Mouse (Mus musculus) MEL (cell line): ENCODE data around the gene Mcm6. TPM values are rescaled to one million over a fixed set of nuclear protein-coding genes. Genes with fewer than 3 reads are reported as not detected.

Experiments
- DNase-seq: peaks from one replicate; pipeline ENCODE4 v3.0.0; 2011; ENCODE audit warnings: low read depth, low spot score
- H3K27ac ChIP-seq: 2 replicates; pipeline ENCODE4 v1.5.1; 2012; ENCODE audit warnings: low read depth, mild to moderate bottlenecking, control low read depth, low read length, moderate library complexity; ENCODE audit not compliant: control insufficient read depth
- H3K27me3 ChIP-seq, 2 experiments: fragments of 150-350 bp in 1 of 2; sonication (generic) in 1 of 2; 2 replicates each; pipeline ENCODE4 v1.6.1; 2012; ENCODE audit warnings: low read length in 2 of 2, mild to moderate bottlenecking in 2 of 2, improper control_type of control experiment in 1 of 2, moderate library complexity in 1 of 2; ENCODE audit not compliant: insufficient read depth in 2 of 2, control insufficient read depth in 1 of 2
- H3K36me3 ChIP-seq, 2 experiments: 2 replicates each; pipeline ENCODE4 v1.6.1; 2012 to 2014; ENCODE audit warnings: low read length in 2 of 2, improper control_type of control experiment in 1 of 2, inconsistent platforms in 1 of 2, mild to moderate bottlenecking in 1 of 2; ENCODE audit not compliant: insufficient read depth in 2 of 2, control insufficient read depth in 1 of 2
- H3K4me1 ChIP-seq, 2 experiments: fragments of 150-350 bp in 1 of 2; sonication (generic) in 1 of 2; 2 replicates each; pipeline ENCODE4 v1.6.1; 2012; ENCODE audit warnings: low read length in 2 of 2, improper control_type of control experiment in 1 of 2, mild to moderate bottlenecking in 1 of 2; ENCODE audit not compliant: insufficient read depth in 2 of 2, control insufficient read depth in 1 of 2
- H3K4me3 ChIP-seq, 2 experiments: fragments of 150-350 bp in 1 of 2; sonication (generic) in 1 of 2; 2 replicates each; pipeline ENCODE4 v1.5.1; 2012; ENCODE audit warnings: low read depth in 2 of 2, low read length in 2 of 2, mild to moderate bottlenecking in 2 of 2, moderate library complexity in 2 of 2, control low read depth in 1 of 2, improper control_type of control experiment in 1 of 2; ENCODE audit not compliant: control insufficient read depth in 1 of 2, insufficient read depth in 1 of 2
- H3K79me2 ChIP-seq: 2 replicates; pipeline ENCODE4 v1.6.1; 2012; ENCODE audit warnings: mild to moderate bottlenecking, low read length, moderate library complexity; ENCODE audit not compliant: control insufficient read depth, poor library complexity, insufficient read depth
- H3K9ac ChIP-seq: 2 replicates; pipeline ENCODE4 v1.6.1; 2012; ENCODE audit warnings: low read depth, mild to moderate bottlenecking, control low read depth, low read length, moderate library complexity; ENCODE audit not compliant: control insufficient read depth, poor library complexity, severe bottlenecking
- H3K9me3 ChIP-seq: fragments of 150-350 bp; sonication (generic); replicated peaks from 2 replicates; pipeline ENCODE4 v1.6.1; 2012; ENCODE audit warnings: mild to moderate bottlenecking, low read length, improper control_type of control experiment, moderate library complexity; ENCODE audit not compliant: insufficient read depth
- BHLHE40 ChIP-seq: IDR thresholded peaks from 2 replicates; pipeline ENCODE4 v1.6.1; 2012; ENCODE audit warnings: low read depth, mild to moderate bottlenecking, inconsistent platforms, low read length, improper control_type of control experiment, borderline replicate concordance
- CHD1 ChIP-seq: IDR thresholded peaks from 2 replicates; pipeline ENCODE4 v1.6.1; 2012; ENCODE audit warnings: low read depth, mild to moderate bottlenecking, inconsistent platforms, low read length, improper control_type of control experiment
- CHD2 ChIP-seq: IDR thresholded peaks from 2 replicates; pipeline ENCODE4 v1.6.1; 2011; ENCODE audit warnings: low read length, improper control_type of control experiment
- CTCF ChIP-seq, 3 experiments: IDR thresholded peaks in 2 of 3; conservative IDR thresholded peaks in 1 of 3; 2 replicates each; pipeline ENCODE4 v1.5.1; 2011 to 2012; ENCODE audit warnings: low read length in 3 of 3, low read depth in 2 of 3, mild to moderate bottlenecking in 2 of 3, improper control_type of control experiment in 1 of 3, inconsistent platforms in 1 of 3, mixed read lengths in 1 of 3, moderate library complexity in 1 of 3; ENCODE audit not compliant: control insufficient read depth in 1 of 3, insufficient read depth in 1 of 3, poor library complexity in 1 of 3, severe bottlenecking in 1 of 3
- GATA1 ChIP-seq: IDR thresholded peaks from 2 replicates; pipeline ENCODE4 v1.6.1; 2011; ENCODE audit warnings: low read depth, low read length, improper control_type of control experiment
- KAT2A ChIP-seq: conservative IDR thresholded peaks from 2 replicates; pipeline ENCODE4 v1.6.1; 2012; ENCODE audit warnings: low read depth, low read length, improper control_type of control experiment, inconsistent platforms
- MAZ ChIP-seq: IDR thresholded peaks from 2 replicates; pipeline ENCODE4 v1.6.1; 2012; ENCODE audit warnings: low read depth, mild to moderate bottlenecking, inconsistent platforms, low read length, improper control_type of control experiment
- MEF2A ChIP-seq: IDR thresholded peaks from 2 replicates; pipeline ENCODE4 v1.6.1; 2014; ENCODE audit warnings: low read depth, mild to moderate bottlenecking, inconsistent platforms, low read length, improper control_type of control experiment; ENCODE audit not compliant: poor library complexity, insufficient replicate concordance, severe bottlenecking; ENCODE audit errors: extremely low read depth
- NELFE ChIP-seq: IDR thresholded peaks from 2 replicates; pipeline ENCODE4 v1.6.1; 2011; ENCODE audit warnings: low read depth, low read length, improper control_type of control experiment
- NRF1 ChIP-seq: IDR thresholded peaks from 2 replicates; pipeline ENCODE4 v1.6.1; 2014; ENCODE audit warnings: low read depth, mild to moderate bottlenecking, inconsistent platforms, low read length, improper control_type of control experiment, moderate library complexity; ENCODE audit not compliant: poor library complexity, insufficient read depth, severe bottlenecking
- POLR2A ChIP-seq, 2 experiments: IDR thresholded peaks; 2 replicates each; pipeline ENCODE4 v1.6.1; 2011 to 2012; ENCODE audit warnings: low read length in 2 of 2, mild to moderate bottlenecking in 2 of 2, control low read depth in 1 of 2, improper control_type of control experiment in 1 of 2, low read depth in 1 of 2, moderate library complexity in 1 of 2; ENCODE audit not compliant: control insufficient read depth in 1 of 2, insufficient read depth in 1 of 2, poor library complexity in 1 of 2
- POLR2AphosphoS5 ChIP-seq: IDR thresholded peaks from 2 replicates; pipeline ENCODE4 v1.6.1; 2012; ENCODE audit warnings: low read depth, borderline replicate concordance, mild to moderate bottlenecking, inconsistent platforms, low read length, moderate library complexity, mixed read lengths
- RAD21 ChIP-seq: IDR thresholded peaks from 2 replicates; pipeline ENCODE4 v1.6.1; 2011; ENCODE audit warnings: mild to moderate bottlenecking, low read depth, low read length, improper control_type of control experiment
- RCOR1 ChIP-seq: IDR thresholded peaks from 2 replicates; pipeline ENCODE4 v1.6.1; 2012; ENCODE audit warnings: low read depth, mild to moderate bottlenecking, inconsistent platforms, low read length, improper control_type of control experiment
- SIN3A ChIP-seq: IDR thresholded peaks from 2 replicates; pipeline ENCODE4 v1.6.1; 2012; ENCODE audit warnings: low read length, improper control_type of control experiment, inconsistent platforms
- SMC3 ChIP-seq: IDR thresholded peaks from 2 replicates; pipeline ENCODE4 v1.6.1; 2011; ENCODE audit warnings: low read depth, low read length, improper control_type of control experiment
- TAL1 ChIP-seq: IDR thresholded peaks from 2 replicates; pipeline ENCODE4 v1.6.1; 2012; ENCODE audit warnings: mild to moderate bottlenecking, inconsistent platforms, low read length, moderate library complexity, mixed read lengths
- TBP ChIP-seq: IDR thresholded peaks from 2 replicates; pipeline ENCODE4 v1.8.0; 2011; ENCODE audit warnings: low read depth, low read length, improper control_type of control experiment
- UBTF ChIP-seq: IDR thresholded peaks from 2 replicates; pipeline ENCODE4 v1.6.1; 2012; ENCODE audit warnings: low read depth, mild to moderate bottlenecking, inconsistent platforms, low read length, improper control_type of control experiment, moderate library complexity, borderline replicate concordance; ENCODE audit not compliant: insufficient read depth
- USF1 ChIP-seq: IDR thresholded peaks from 2 replicates; pipeline ENCODE4 v1.6.1; 2014; ENCODE audit warnings: low read depth, mild to moderate bottlenecking, inconsistent platforms, low read length, improper control_type of control experiment, moderate library complexity
- ZC3H11A ChIP-seq: IDR thresholded peaks from 2 replicates; pipeline ENCODE4 v1.6.1; 2012; ENCODE audit warnings: low read depth, mild to moderate bottlenecking, inconsistent platforms, low read length, improper control_type of control experiment
- ZKSCAN1 ChIP-seq: IDR thresholded peaks from 2 replicates; pipeline ENCODE4 v1.6.1; 2012; ENCODE audit warnings: low read depth, mild to moderate bottlenecking, inconsistent platforms, low read length, improper control_type of control experiment, moderate library complexity
- ZNF384 ChIP-seq: IDR thresholded peaks from 2 replicates; pipeline ENCODE4 v1.6.1; 2012; ENCODE audit warnings: low read depth, mild to moderate bottlenecking, inconsistent platforms, low read length, improper control_type of control experiment
- polyA plus RNA-seq, 2 experiments: library from polyadenylated mRNA; stranded (reverse) in 1 of 2; unstranded in 1 of 2; fragments of >175 nt in 1 of 2; fragments of >200 nt in 1 of 2; gene quantifications; 2 replicates each; pipeline versions ENCODE4 v1.2.1 to v1.2.4; 2012; ENCODE audit warnings: low replicate concordance in 2 of 2, low read depth in 1 of 2; ENCODE audit not compliant: insufficient read length in 2 of 2, insufficient read depth in 1 of 2, missing spikeins in 1 of 2
- total RNA-seq: library from RNA; depleted of rRNA; stranded (reverse); fragments of 300-350 nt; gene quantifications from 2 replicates; pipeline ENCODE4 v1.2.3, GENCODE M21; 2012

The Mcm6 gene
- total and polyA plus RNA-seq, 3 experiments: 218 to 850 (median 234) TPM

DNA sequence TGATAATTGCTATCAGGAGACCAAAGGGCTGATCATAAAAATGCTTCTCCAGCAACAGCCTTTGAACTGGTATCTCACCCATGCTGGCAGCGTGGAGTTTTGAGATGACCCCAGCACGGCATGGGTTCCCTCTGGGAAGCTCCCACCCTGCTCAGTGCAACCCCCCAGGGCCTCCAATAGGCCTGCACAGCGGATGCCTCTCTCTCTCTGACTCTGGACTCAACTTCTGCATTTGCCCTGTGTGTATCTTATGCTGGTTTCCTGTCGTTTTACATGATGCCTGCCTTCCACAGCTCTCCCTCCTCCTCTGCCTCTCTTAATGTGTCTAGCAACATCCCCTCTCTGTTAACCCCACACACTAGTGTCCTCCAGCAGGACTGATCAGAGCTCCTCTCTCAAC is 44.8 kb downstream of the Mcm6 start:
- H3K4me1 ChIP-seq: peaks cover 4 to 7% of the 10 kb centered on the region in 2 experiments; a peak in 3 of 4 replicates
- no peaks in the 10 kb centered on the region for H3K9me3 ChIP-seq
- DNase-seq: peak; percentile 76
- no peak overlapping the region for H3K9ac ChIP-seq
- H3K27me3 ChIP-seq: no peaks in the 10 kb centered on the region
- H3K79me2 ChIP-seq: no peaks in the 10 kb centered on the region
- H3K36me3 ChIP-seq: peaks cover 0 to 6% of the 10 kb centered on the region in 2 experiments; a peak in 2 of 4 replicates
- no peak overlapping the region for H3K4me3 ChIP-seq
- peak overlapping the region; percentile 29; the same call in 1 of the 2 replicates for H3K27ac ChIP-seq
- TF ChIP-seq RAD21 (no peak; the same call in 1 of the 2 replicates), BHLHE40 (no peak), SMC3 (peak; percentile 15; the same call in 1 of the 2 replicates), TAL1 (no peak), TBP (peak; percentile 72), ZNF384 (no peak), GATA1 (0 out of 2 replicates have a peak, but pooled peaks have one; percentile 0)

- H3K36me3 ChIP-seq: 0 out of 4 replicates have a peak, but pooled peaks cover 0 to under 1% of the 10 kb centered on the region in 2 experiments
- H3K9me3 ChIP-seq: no peaks in the 10 kb centered on the region
- H3K4me1 ChIP-seq: no peaks in the 10 kb centered on the region
- no peak overlapping the region for H3K4me3 ChIP-seq
- TF ChIP-seq TAL1 (no peak), NRF1 (no peak), SIN3A (no peak), POLR2AphosphoS5 (no peak), MEF2A (no peak), UBTF (no peak), CTCF (IDR thresholded peaks at IDR 0.05 in 2 of 3, conservative IDR thresholded peaks at IDR 0.05 in 1 of 3; ENCODE audit: control insufficient read depth in 1 of 3, insufficient read depth in 1 of 3, low read depth in 2 of 3, low read length in 3 of 3, poor library complexity in 1 of 3, severe bottlenecking in 1 of 3) (peak; percentile 31 to 45 (median 40); a peak in 4 of 6 replicates), NELFE (no peak), ZKSCAN1 (no peak), BHLHE40 (no peak), CHD1 (no peak), RAD21 (peak; percentile 38), KAT2A (no peak), USF1 (no peak), RCOR1 (no peak), MAZ (no peak), SMC3 (peak; percentile 14; the same call in 1 of the 2 replicates), TBP (no peak), GATA1 (no peak), CHD2 (no peak), ZC3H11A (peak; percentile 39; the same call in 1 of the 2 replicates), POLR2A (IDR thresholded peaks at IDR 0.05; ENCODE audit: control insufficient read depth in 1 of 2, insufficient read depth in 1 of 2, low read depth in 1 of 2, low read length in 2 of 2, poor library complexity in 1 of 2) (no peak)
- H3K79me2 ChIP-seq: no peaks in the 10 kb centered on the region
- no peak overlapping the region for H3K9ac ChIP-seq
- no peak for DNase-seq
- H3K27me3 ChIP-seq: no peaks in the 10 kb centered on the region
- H3K27ac ChIP-seq: no peak overlapping the region
These were observed 50.4 kb downstream of the Mcm6 start for GRCm38 (mm10) chr1:128309043-128309442.
